Mouse (Mus musculus): ENCODE results near the gene Lasp1. TPM values are rescaled to one million over a fixed set of nuclear protein-coding genes. Genes with fewer than 3 reads are reported as not detected.

Lasp1 gene
- total and polyA plus RNA-seq, 3 experiments = 28.2 to 31.6 (median 31.1) TPM

- H3K36me3 ChIP-seq (ENCODE audit: control insufficient read depth, insufficient read depth, low read length) = peaks cover 27% of the 10 kb centered on the region
- H3K79me2 ChIP-seq (replicated peaks; ENCODE audit: control insufficient read depth, insufficient read depth, low read length) = peaks cover 2% of the 10 kb centered on the region
- H3K27ac ChIP-seq = peak overlapping the region; percentile 21
- no peak overlapping the region for H3K4me3 ChIP-seq
- 77% methylated on average over 7 of the region's 7 CpGs for WGBS
- peak in 1 of 2 experiments; percentile 30 for DNase-seq
- H3K27me3 ChIP-seq (ENCODE audit: control insufficient read depth, insufficient read depth, low read length) = no peaks in the 10 kb centered on the region
- peaks cover 58% of the 10 kb centered on the region for H3K4me1 ChIP-seq (ENCODE audit: control insufficient read depth, insufficient read depth, low read length)
- intact Hi-C loops (cut with DNase I) = no loop called here
- no peak overlapping the region for H3K9ac ChIP-seq (ENCODE audit: low read depth, low read length)
- TF ChIP-seq CTCF (IDR thresholded peaks at IDR 0.05) = no peak
- TF ChIP-seq EP300 (IDR thresholded peaks at IDR 0.05; ENCODE audit: insufficient read depth, low read depth, low read length) = no peak
- no peak for TF ChIP-seq POLR2A (IDR thresholded peaks at IDR 0.05; ENCODE audit: insufficient read depth, low read depth, low read length)
Measured at GRCm38 (mm10) chr11:97810356-97810755, 11.6 kb downstream of the Lasp1 start.

- peaks cover 2% of the 10 kb centered on the region for H3K79me2 ChIP-seq (replicated peaks; ENCODE audit: control insufficient read depth, insufficient read depth, low read length)
- H3K9ac ChIP-seq (ENCODE audit: low read depth, low read length) = no peak overlapping the region
- DNase-seq = no peak
- no peak for TF ChIP-seq EP300 (IDR thresholded peaks at IDR 0.05; ENCODE audit: insufficient read depth, low read depth, low read length)
- TF ChIP-seq CTCF (IDR thresholded peaks at IDR 0.05) = no peak
- TF ChIP-seq POLR2A (IDR thresholded peaks at IDR 0.05; ENCODE audit: insufficient read depth, low read depth, low read length) = no peak
- peak overlapping the region; percentile 36 for H3K27ac ChIP-seq
- H3K4me3 ChIP-seq = no peak overlapping the region
- WGBS = 61% methylated on average over 3 of the region's 3 CpGs
- no peaks in the 10 kb centered on the region for H3K27me3 ChIP-seq (ENCODE audit: control insufficient read depth, insufficient read depth, low read length)
- peaks cover 57% of the 10 kb centered on the region for H3K4me1 ChIP-seq (ENCODE audit: control insufficient read depth, insufficient read depth, low read length)
- peaks cover 30% of the 10 kb centered on the region for H3K36me3 ChIP-seq (ENCODE audit: control insufficient read depth, insufficient read depth, low read length)
- intact Hi-C loops (cut with DNase I) = no loop called here
Measured at GRCm38 (mm10) chr11:97810970-97811369, 12.2 kb downstream of the Lasp1 start.

GRCm38 (mm10) chr11:97811569-97812362 is 13.0 kb downstream of the Lasp1 start:
- intact Hi-C loops (cut with DNase I) = no loop called here
- peaks cover 35% of the 10 kb centered on the region for H3K36me3 ChIP-seq (ENCODE audit: control insufficient read depth, insufficient read depth, low read length)
- no peaks in the 10 kb centered on the region for H3K27me3 ChIP-seq (ENCODE audit: control insufficient read depth, insufficient read depth, low read length)
- no peak for DNase-seq
- peaks cover 55% of the 10 kb centered on the region for H3K4me1 ChIP-seq (ENCODE audit: control insufficient read depth, insufficient read depth, low read length)
- no peak overlapping the region for H3K27ac ChIP-seq
- 46% methylated on average over 13 of the region's 13 CpGs for WGBS
- no peak overlapping the region for H3K4me3 ChIP-seq
- TF ChIP-seq POLR2A (IDR thresholded peaks at IDR 0.05; ENCODE audit: insufficient read depth, low read depth, low read length) (no peak), EP300 (IDR thresholded peaks at IDR 0.05; ENCODE audit: insufficient read depth, low read depth, low read length) (no peak), CTCF (IDR thresholded peaks at IDR 0.05) (no peak)
- H3K9ac ChIP-seq (ENCODE audit: low read depth, low read length) = no peak overlapping the region
- peaks cover 2% of the 10 kb centered on the region for H3K79me2 ChIP-seq (replicated peaks; ENCODE audit: control insufficient read depth, insufficient read depth, low read length)

- intact Hi-C loops (cut with DNase I) = no loop called here
- DNase-seq = no peak
- Histone ChIP-seq H3K4me3 (no peak overlapping the region), H3K27ac (no peak overlapping the region), H3K27me3 (ENCODE audit: control insufficient read depth, insufficient read depth, low read length) (no peaks in the 10 kb centered on the region), H3K4me1 (ENCODE audit: control insufficient read depth, insufficient read depth, low read length) (peaks cover 55% of the 10 kb centered on the region), H3K79me2 (replicated peaks; ENCODE audit: control insufficient read depth, insufficient read depth, low read length) (peaks cover 2% of the 10 kb centered on the region), H3K9ac (ENCODE audit: low read depth, low read length) (no peak overlapping the region), H3K36me3 (ENCODE audit: control insufficient read depth, insufficient read depth, low read length) (peaks cover 34% of the 10 kb centered on the region)
- WGBS = 74% methylated on average over 3 of the region's 3 CpGs
- TF ChIP-seq EP300 (IDR thresholded peaks at IDR 0.05; ENCODE audit: insufficient read depth, low read depth, low read length) = no peak
- no peak for TF ChIP-seq CTCF (IDR thresholded peaks at IDR 0.05)
- no peak for TF ChIP-seq POLR2A (IDR thresholded peaks at IDR 0.05; ENCODE audit: insufficient read depth, low read depth, low read length)
Measured at GRCm38 (mm10) chr11:97812491-97812921, 13.7 kb downstream of the Lasp1 start.

GRCm38 (mm10) chr11:97813085-97813484 is 14.3 kb downstream of the Lasp1 start:
- no peak for DNase-seq
- Histone ChIP-seq H3K4me3 (no peak overlapping the region), H3K27ac (no peak overlapping the region), H3K79me2 (replicated peaks; ENCODE audit: control insufficient read depth, insufficient read depth, low read length) (peaks cover 2% of the 10 kb centered on the region), H3K36me3 (ENCODE audit: control insufficient read depth, insufficient read depth, low read length) (peaks cover 34% of the 10 kb centered on the region), H3K9ac (ENCODE audit: low read depth, low read length) (0 out of 2 replicates have a peak overlapping the region, but pooled peaks have one; percentile 8), H3K4me1 (ENCODE audit: control insufficient read depth, insufficient read depth, low read length) (peaks cover 54% of the 10 kb centered on the region), H3K27me3 (ENCODE audit: control insufficient read depth, insufficient read depth, low read length) (no peaks in the 10 kb centered on the region)
- 36% methylated on average over 7 of the region's 7 CpGs for WGBS
- intact Hi-C loops (cut with DNase I) = no loop called here
- no peak for TF ChIP-seq EP300 (IDR thresholded peaks at IDR 0.05; ENCODE audit: insufficient read depth, low read depth, low read length)
- TF ChIP-seq POLR2A (IDR thresholded peaks at IDR 0.05; ENCODE audit: insufficient read depth, low read depth, low read length) = no peak
- TF ChIP-seq CTCF (IDR thresholded peaks at IDR 0.05) = no peak
